Mouse (Mus musculus): Measurements from ENCODE around the gene Scn2b. TPM values are rescaled to one million over a fixed set of nuclear protein-coding genes. Genes with fewer than 3 reads are reported as not detected.

Gene Scn2b
- total and polyA plus RNA-seq, 3 experiments, result 0.07 TPM; not detected in 2

GRCm38 (mm10) chr9:45140945-45141344 is 23.4 kb downstream of the Scn2b start:
- no peak overlapping the region for H3K4me3 ChIP-seq (replicated peaks in 1 of 3; ENCODE audit: low read depth in 2 of 3, low read length in 2 of 3, poor library complexity in 1 of 3)
- peaks cover 95% of the 10 kb centered on the region for H3K27me3 ChIP-seq (replicated peaks)
- DNase-seq (ENCODE audit: extremely low read depth), result no peak
- H3K27ac ChIP-seq (ENCODE audit: insufficient read depth, low read depth), result no peak overlapping the region
- peaks cover 4 to 11% of the 10 kb centered on the region in 2 experiments; a peak in 2 of 4 replicates for H3K4me1 ChIP-seq (ENCODE audit: control insufficient read depth in 1 of 2, insufficient read depth in 2 of 2)
- no peaks in the 10 kb centered on the region for H3K36me3 ChIP-seq (replicated peaks in 1 of 2; ENCODE audit: control insufficient read depth in 1 of 2, insufficient read depth in 1 of 2, low read length in 1 of 2)
- H3K9me3 ChIP-seq (replicated peaks; ENCODE audit: low read length), result no peaks in the 10 kb centered on the region
- in situ Hi-C loops (cut with MboI; ENCODE audit: low pct_ligation_motif_present, low pct_unique_long_range_greater_than_20kb, low sequenced_read_pairs) (no loop called here), dilution Hi-C loops (cut with MboI; ENCODE audit: extremely low pct_ligation_motif_present, extremely low pct_unique_long_range_greater_than_20kb, low sequenced_read_pairs) (no loop called here)
- no peak overlapping the region for H3K9ac ChIP-seq (ENCODE audit: insufficient read depth, low read depth)
- H3K79me2 ChIP-seq (replicated peaks; ENCODE audit: control insufficient read depth, extremely low read depth, insufficient read depth, poor library complexity, severe bottlenecking), result no peaks in the 10 kb centered on the region
- H3K4me2 ChIP-seq (ENCODE audit: insufficient read depth, low read depth, poor library complexity, severe bottlenecking), result no peak overlapping the region
- no peak for TF ChIP-seq E2F4 (IDR thresholded peaks at IDR 0.05; ENCODE audit: insufficient replicate concordance, low read depth, low read length)

GRCm38 (mm10) chr9:45142686-45143085 is 25.1 kb downstream of the Scn2b start:
- DNase-seq (ENCODE audit: extremely low read depth), result no peak
- Histone ChIP-seq H3K4me3 (replicated peaks in 1 of 3; ENCODE audit: low read depth in 2 of 3, low read length in 2 of 3, poor library complexity in 1 of 3) (no peak overlapping the region), H3K27me3 (replicated peaks) (peaks cover 91% of the 10 kb centered on the region), H3K9ac (ENCODE audit: insufficient read depth, low read depth) (no peak overlapping the region), H3K36me3 (replicated peaks in 1 of 2; ENCODE audit: control insufficient read depth in 1 of 2, insufficient read depth in 1 of 2, low read length in 1 of 2) (no peaks in the 10 kb centered on the region), H3K4me2 (ENCODE audit: insufficient read depth, low read depth, poor library complexity, severe bottlenecking) (no peak overlapping the region), H3K27ac (ENCODE audit: insufficient read depth, low read depth) (no peak overlapping the region), H3K9me3 (replicated peaks; ENCODE audit: low read length) (no peaks in the 10 kb centered on the region), H3K4me1 (ENCODE audit: control insufficient read depth in 1 of 2, insufficient read depth in 2 of 2) (peaks cover 4 to 11% of the 10 kb centered on the region in 2 experiments; a peak in 2 of 4 replicates), H3K79me2 (replicated peaks; ENCODE audit: control insufficient read depth, extremely low read depth, insufficient read depth, poor library complexity, severe bottlenecking) (no peaks in the 10 kb centered on the region)
- in situ Hi-C loops (cut with MboI; ENCODE audit: low pct_ligation_motif_present, low pct_unique_long_range_greater_than_20kb, low sequenced_read_pairs) (no loop called here), dilution Hi-C loops (cut with MboI; ENCODE audit: extremely low pct_ligation_motif_present, extremely low pct_unique_long_range_greater_than_20kb, low sequenced_read_pairs) (no loop called here)
- TF ChIP-seq NELFE (IDR thresholded peaks at IDR 0.05; ENCODE audit: low read depth, low read length), result no peak
- no peak for TF ChIP-seq HCFC1 (IDR thresholded peaks at IDR 0.05; ENCODE audit: low read depth, low read length)
- TF ChIP-seq TBP (conservative IDR thresholded peaks at IDR 0.05; ENCODE audit: low read depth, low read length), result no peak
- no peak for TF ChIP-seq ELF1 (IDR thresholded peaks at IDR 0.05; ENCODE audit: low read depth, low read length)
- TF ChIP-seq JUN (IDR thresholded peaks at IDR 0.05; ENCODE audit: insufficient read depth, low read depth, low read length), result no peak
- TF ChIP-seq JUND (conservative IDR thresholded peaks at IDR 0.05; ENCODE audit: low read depth, low read length), result no peak
- no peak for TF ChIP-seq ETS1 (conservative IDR thresholded peaks at IDR 0.05; ENCODE audit: low read depth, low read length)
- TF ChIP-seq MXI1 (IDR thresholded peaks at IDR 0.05; ENCODE audit: low read depth, low read length), result no peak
- TF ChIP-seq ZMIZ1 (IDR thresholded peaks at IDR 0.05; ENCODE audit: low read depth, low read length), result no peak
- TF ChIP-seq MEF2A (IDR thresholded peaks at IDR 0.05; ENCODE audit: borderline replicate concordance, low read depth, low read length), result no peak
- TF ChIP-seq KAT2A (IDR thresholded peaks at IDR 0.05; ENCODE audit: insufficient replicate concordance, low read length), result no peak
- no peak for TF ChIP-seq POLR2A (IDR thresholded peaks at IDR 0.05; ENCODE audit: low read depth, low read length)
- no peak for TF ChIP-seq MYC (IDR thresholded peaks at IDR 0.05; ENCODE audit: low read depth, low read length)

Measured in CH12.LX (cell line).